Mouse (Mus musculus): ENCODE measurements at regions not wholly inside any gene's neighbourhood (a gene's known extent, or its start where the extent isn't known, plus 50 kb on each side); places are given as distances from the start of the nearest gene placed in this dataset.
"Not testable (repeated sequence)": the region's sequence is repeated elsewhere in the genome, so short reads cannot be mapped to it uniquely, and the experiment has no call there.

DNA sequence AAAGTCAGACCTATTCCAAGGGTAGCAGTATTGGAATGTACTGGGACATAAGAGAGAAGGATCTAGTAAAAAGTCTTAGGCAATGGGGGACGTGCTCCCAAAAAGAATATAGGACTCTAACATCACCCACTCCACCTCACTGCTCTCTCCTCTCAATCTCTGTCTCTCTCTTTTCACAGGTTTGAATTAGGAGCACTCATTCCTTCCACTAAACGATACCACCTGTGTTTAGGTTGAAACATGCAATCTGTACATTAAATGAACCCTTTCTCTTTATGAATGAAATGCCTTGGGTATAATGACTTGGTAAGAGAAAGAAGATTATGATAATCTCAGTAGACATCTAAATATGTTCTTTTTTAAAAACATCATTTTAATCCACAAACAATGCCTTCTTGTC is 129.4 kb downstream of the Zpld1 start:
- DNase-seq (ENCODE audit: low spot score in 2 of 2), result no peak

DNA sequence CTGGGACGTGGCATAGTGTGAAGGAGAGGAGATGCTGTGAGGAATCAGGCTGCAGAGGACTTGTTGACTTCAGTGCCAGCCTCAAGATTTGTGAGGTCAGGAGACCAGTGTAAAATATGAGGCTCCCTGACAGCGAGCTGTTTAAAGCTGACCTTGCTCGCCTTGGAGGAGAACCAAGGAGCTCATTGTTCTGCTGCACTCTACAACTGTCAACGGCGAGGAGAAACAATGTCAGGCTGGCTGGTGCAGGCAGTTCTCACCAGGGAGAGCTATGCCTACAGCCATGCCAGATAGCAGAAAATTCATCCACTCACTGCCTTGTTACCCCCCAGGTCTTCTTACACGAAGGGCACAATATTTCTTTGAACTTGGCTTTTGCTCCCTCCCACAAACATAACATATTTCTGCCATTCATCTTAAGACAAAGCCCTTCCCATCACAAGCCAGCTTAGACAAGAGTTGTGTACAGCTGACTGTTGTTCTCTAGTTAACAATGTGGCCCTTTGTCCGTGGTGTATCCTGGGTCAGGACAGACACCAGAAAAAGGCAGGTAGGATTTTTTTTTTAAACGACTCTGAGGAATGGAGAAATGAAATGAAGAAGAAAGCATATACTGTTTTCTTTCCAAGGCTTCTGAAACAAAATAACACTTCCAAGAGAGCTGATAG is 131.5 kb downstream of the Zpld1 start:
- DNase-seq (ENCODE audit: low spot score in 2 of 2), result no peak

DNA sequence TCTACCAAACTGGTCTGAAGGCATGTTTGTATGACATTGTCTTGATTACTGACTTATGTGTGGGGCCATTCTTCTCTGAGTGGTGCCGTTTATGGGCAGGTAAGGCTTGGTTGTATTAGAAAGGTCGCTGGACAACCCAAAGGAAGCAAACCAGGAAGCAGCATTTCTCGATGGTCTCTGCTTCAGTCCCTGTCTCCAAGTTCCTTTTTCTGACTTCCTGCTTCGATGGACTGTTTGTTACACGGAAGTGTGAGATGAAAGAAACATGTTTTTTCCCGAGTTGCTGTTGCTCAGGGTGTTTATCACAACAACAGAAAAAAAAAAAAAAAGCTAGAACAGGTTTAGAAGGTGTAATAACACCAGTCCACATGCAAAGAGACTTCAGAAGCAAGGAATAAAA is 134.9 kb downstream of the Zpld1 start:
- DNase-seq (ENCODE audit: low spot score in 2 of 2), result no peak

DNA sequence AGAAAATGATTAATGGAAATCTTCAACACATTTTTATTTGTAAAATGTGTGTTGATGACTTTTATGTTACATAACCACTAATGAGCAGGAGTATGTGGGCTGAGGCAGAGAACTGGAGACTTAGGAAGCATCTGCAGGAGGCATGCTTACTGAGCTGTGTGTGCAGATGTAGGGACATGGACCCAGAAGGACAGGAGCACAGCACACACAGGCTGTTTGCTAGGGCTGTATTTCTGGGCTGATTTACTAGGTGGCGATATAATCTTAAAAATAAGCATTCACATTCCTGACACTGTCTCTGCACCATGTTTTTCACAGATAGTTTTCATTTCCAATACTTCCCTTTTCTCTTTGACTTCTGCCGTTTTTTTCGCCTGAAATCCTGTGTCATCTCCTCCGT is 146.1 kb downstream of the Zpld1 start:
- DNase-seq (ENCODE audit: low spot score in 2 of 2), result peak; percentile 2 to 26

DNA sequence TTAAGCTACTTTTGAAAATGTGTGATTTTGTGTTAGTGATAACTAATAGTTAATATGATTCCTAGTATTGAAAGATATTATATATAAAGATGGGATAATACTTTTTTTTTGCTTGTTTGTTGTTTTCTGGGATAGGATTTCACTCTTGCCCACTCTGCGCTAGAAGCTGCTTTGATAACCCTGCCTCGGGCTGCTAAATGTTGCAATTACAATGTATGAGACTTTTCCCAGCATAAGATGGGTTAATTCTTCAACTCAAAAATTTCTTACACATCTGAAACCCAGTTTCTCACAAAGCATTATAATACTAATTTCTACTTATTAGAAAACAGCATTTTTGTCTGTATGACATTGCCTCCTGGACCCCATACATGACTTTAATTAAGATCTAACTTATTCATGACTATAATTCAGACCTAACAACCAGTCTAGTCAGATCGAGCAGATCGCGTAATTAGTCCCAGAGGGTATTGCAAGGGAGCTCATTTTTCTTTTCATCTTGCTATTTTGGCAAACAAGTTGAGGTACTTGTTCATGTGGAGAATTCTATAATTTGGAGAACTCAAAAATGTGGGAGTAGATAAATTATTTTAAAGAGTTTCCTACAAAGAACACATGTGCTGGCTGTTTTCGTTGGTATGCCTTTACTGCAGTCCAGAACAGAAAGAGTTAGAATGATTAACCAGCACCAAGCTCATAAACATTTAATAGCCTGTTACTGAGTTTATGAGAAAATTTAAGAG is 155.2 kb downstream of the Zpld1 start:
- DNase-seq (ENCODE audit: low spot score in 2 of 2), result no peak

DNA sequence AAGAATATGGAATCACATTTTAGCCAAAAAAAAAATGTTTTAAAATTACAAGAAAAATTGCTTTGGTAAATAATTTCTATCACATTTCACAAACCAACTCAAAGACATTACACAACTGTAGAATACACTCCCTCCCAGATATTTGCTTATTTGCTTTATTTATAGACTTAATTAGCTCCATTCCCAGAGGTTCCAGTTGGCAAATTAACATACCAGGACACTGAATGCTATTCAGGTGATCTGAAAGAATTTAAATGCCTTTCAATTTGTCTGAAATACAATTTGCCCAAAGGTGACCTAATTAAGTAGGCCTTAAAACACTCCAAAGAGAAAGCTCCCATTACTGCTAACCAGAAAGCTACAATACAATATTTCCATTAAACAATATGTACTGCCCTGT is 162.8 kb downstream of the Zpld1 start:
- no peak for DNase-seq (ENCODE audit: low spot score in 2 of 2)

DNA sequence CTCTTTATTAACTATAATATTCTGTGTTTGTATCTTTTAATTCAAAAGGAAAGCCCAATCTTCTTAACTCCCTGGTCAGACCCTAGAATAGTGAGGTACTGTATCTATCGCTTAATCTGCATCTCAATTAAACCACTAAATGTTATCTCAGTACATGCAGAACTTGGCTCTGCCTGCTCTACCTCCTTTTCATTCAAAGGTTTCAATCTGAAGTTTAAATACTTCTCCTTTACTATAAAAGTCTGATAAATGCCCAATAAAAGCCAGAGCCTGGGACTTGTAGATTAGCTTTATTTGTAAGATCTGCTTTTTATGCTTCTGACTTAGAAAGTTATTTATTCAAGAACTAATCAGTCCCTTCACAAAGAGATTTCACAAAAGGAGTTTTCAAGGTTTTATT is 200.1 kb downstream of the Zpld1 start:
- DNase-seq (ENCODE audit: low spot score in 2 of 2), result no peak

DNA sequence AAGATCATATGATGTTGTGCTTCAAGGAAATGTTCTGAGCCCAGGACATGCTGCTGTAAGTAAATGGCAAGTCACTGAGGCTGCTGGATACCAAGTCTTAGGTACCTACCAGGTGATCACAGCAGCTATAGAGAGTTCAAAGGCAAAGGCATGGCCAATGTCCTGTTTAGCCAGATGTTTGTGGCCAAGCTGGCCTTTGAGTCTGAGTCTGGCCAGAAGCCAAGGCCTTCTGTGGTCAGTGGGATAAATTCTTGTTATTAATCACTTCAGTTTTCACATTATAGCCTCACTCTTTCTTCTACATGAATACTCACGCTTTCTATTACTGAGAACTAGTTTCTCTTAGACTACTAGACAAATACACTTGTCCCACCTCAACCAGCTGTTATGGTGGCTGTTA is 210.3 kb downstream of the Zpld1 start:
- no peak for DNase-seq (ENCODE audit: low spot score in 2 of 2)

DNA sequence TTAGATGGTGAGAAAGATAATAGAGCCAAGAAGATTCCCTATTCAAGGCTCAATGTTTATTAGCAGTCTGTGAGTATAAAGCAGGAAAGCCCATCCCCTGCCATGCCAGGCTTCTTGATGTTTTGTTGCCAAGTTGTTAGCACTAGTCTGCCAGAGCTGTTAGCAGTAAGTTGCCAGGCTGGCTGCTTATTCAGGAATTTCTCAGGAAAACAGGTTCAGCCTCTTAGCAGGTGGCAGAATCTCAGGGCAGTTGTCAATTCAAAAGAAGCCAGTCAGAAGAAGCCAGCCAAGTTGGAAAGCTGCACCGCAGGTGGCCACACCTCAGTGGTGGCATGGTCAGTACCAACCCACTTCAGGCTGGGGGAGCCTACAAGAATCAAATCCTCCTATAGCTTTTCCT is 221.6 kb downstream of the Zpld1 start:
- no peak for DNase-seq (ENCODE audit: low spot score in 2 of 2)

DNA sequence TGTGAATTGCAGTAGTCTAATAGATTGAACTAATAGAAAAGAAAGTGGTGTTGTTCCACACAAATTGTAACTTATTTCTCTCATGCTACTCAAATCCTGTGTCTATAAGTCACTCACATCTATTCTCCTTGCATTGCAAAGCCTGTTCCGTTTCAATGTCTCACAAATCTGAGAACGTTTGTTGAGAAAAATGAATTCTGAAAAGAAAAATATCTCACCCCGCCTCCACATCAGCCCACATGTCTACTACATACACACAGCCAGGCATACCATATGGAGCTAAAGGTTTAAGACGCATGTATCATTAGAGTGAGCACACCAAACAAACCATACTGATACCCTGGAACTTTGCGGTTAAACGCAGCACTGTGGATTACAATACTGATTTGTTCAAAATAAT is 258.0 kb downstream of the Zpld1 start:
- DNase-seq (ENCODE audit: low spot score in 2 of 2), result peak; percentile 8 to 9

DNA sequence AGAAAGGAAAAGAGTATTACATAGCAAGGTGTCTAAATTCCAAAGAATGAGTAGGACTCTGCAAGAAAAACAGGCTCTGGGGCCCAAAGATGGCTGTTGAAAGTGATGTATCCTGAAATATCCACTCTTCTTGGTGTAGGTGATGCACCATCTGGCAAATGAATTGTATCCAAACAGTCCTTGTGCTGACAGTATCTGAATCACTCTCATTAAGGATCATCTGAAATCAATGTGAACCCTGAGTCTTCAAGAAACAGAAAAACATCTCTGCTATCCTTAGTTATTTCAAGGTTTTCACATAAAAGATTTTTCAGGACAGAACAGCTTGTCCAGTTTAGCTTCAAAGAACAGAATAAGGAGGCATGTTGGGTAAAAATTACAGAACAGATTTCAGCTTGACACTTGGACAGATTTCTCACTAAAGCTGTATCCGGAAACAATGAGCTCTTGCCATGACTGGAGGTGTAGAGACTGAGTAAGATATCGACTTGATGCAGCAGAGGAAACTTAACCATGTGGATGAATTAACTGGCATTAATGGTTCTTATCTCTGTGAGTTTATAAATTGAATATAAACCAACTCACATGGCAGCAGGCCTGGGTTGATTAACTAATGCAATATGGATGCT is 296.0 kb downstream of the Zpld1 start:
- DNase-seq (ENCODE audit: low spot score in 2 of 2), result peak; percentile 32 to 52

DNA sequence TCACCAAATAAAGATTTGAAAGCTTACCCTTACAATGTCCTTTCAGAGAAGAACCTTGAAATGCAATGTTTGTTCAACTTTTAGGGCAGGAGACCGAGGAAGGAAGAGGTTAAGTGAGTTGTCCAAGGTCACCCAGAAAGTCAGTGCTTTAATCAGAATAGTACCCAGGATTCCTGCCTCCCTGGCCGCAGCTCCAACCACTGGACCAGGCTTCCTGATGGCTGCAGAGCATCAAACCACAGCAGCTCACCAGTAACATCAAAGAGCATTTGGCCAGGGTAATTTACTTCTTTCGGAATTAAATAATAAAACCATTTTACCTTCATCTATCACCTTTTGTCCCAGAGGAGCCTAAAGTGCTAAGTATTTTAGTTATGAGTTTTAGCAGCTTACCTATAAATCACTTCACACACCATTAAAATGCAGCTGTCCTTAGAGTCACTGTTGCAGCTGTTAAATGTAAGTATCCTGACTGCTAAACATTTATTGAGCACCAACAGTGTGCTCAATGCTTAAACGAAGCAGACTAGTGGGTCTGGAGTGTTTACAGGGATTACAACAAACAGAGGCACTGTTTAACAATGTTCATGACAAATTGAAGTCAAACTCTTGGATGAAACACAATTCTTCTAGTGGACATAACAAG is 306.1 kb downstream of the Zpld1 start:
- DNase-seq (ENCODE audit: low spot score in 2 of 2), result no peak

DNA sequence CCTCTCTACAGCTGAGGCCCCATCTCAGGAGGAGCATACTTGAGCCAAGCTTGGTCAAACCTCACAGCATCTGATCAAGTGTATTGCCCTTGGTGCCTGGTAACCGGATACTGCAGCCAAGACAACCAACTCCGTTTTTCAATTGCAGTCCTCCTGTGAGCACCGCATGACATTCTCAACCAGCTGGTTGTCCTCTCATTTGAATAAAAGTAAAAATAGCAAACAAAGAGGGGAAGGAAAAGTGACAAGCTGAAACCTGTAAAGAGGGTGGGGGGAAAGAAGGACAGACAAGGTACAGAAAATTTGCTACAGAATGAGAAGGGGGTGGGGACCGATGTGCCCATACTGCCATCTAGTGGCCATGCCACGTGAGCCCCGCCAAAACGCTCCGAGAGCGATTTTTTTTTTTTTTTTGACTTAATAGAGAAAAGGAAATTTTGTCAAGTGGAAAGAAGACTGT is 314.0 kb downstream of the Zpld1 start:
- DNase-seq (ENCODE audit: low spot score in 2 of 2), result peak; percentile 28 to 37

DNA sequence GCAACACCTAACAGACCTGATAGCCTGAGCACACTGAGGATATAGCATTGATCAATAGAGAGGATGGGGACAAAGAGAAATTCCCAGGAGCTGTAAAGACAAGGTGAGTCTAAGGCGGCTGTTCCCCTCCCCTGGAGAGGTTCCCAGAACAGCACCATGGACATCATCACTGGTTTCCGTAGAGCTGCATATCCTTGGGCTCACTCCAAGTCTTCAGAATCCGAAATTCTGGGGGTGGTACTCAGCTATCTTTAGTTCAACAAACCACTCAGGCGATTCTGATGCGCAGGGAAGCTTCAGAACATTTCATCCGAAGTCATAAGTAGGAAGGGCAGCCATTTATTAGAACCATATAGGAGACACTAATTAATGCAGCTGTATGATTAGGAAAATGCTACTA is 327.4 kb downstream of the Zpld1 start:
- peak; percentile 37 to 62 for DNase-seq (ENCODE audit: low spot score in 2 of 2)

DNA sequence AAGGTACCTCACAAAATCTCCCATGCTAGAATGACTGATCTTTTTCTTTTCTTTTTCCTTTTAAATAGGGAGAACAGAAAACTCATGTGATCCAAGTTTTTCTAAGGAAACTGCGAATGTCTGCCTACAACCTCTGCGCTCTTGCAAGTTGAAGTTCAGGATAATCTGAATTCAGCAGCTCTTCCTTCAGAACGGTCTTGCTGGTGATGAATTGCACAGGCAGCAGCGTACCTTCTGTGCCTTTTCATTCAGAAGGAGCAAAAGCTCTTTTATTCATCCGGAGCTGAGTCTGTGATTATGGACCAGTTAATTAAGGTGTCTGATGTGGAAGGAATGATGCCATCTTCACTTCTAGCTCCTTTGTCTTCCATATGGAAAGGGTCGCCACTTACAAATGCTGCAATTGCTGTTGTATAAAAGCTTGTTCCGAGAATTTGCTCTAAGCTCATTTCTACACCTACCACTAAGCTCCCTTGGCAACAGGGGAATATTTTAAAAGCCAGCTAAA is 353.9 kb downstream of the Zpld1 start:
- DNase-seq (ENCODE audit: low spot score in 2 of 2), result no peak

DNA sequence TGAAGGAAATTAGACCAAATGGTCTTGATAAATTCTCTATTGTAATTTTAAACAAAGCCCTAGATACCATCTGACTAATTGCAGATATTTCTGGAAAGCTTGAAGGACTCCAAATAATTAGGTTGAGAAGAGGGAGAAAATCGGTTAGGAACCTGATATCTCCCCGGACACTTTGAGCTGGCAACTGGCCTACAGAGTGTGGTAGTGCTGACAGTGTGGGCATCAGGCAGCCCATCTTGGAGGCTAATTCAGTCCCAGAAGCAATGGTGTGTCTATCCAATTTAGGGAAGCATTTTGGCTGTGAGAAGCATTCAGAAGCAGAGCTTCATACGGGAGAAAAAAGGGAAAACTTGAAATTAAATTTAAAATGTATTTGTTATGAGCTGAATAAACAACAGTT is 369.5 kb downstream of the Zpld1 start:
- no peak for DNase-seq (ENCODE audit: low spot score in 2 of 2)

DNA sequence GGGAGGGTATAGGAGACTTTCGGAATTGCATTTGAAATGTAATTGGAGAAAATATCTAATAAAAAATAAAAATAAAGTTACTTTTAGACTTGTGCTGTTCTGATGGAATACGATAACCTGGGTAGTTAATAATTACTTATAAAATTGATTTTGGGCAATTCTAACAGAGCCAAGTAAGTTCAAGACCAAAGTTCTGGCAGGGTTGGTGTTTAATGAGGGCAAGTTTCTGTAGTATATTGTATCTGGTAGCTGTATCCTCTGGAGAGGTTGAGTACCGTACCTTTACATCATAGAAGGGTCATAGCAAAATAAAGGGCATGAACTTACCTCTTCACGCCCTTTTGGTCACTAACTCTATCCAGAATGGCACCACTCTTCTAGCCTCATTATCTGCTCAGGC is 394.9 kb downstream of the Zpld1 start:
- no peak for DNase-seq (ENCODE audit: low spot score in 2 of 2)

DNA sequence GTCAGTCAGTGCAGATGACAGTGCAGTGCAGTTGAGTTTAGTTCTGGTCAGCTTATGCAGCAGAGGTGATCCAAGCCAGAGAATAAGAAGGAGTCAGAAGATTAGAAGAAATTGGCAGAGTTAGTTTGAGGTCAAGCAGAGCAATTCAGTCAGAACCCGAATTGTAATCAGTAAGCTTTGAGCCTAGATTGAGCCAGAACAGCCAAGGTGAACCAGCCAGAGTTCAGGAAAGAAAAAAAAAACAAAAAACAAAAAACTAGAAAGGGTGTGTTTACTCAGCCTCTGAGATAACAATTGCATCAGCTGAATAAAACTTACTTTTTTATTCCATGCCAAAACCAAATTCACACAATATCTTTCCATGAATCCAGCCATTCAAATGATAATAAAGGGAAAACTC is 396.3 kb downstream of the Zpld1 start:
- no peak for DNase-seq (ENCODE audit: low spot score in 2 of 2)

DNA sequence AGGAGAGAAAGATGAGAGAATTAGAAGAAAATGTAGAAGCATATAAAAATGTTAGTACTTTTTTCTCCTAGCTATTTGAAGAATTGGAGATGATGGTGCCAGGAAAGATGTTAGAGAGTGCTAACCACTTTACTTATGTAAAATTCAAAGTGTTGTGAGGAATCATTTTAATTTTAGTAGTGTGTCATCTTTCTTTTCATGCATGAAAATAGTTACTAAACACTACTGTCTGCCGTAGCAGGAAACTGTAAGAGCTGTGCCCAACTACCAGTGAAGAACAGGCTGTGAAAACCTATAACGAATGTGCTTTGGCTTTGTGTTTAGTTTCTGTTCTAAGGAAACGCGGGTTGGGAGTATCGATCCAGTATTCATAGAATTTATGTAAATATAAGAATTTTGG is 403.1 kb downstream of the Zpld1 start:
- no peak for DNase-seq (ENCODE audit: low spot score in 2 of 2)

DNA sequence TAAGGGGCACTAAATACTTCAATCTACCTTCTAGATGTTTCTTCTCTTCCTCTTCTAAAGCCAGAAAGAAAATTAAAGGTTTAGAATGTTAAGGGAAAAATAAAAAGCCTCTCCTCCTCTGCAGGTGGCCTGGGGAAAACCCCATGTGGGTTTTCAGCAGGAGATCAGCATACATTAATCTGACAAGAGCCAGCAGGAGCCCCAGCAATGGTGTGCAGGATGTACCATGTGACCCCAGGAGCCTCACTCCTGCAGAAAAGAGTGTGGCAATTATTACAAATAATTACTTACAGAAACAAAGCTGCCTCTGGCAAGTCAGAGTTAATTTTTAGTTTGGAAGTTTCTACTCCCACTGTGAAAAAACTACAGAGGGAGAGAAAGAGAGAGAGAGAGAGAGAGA is 440.4 kb downstream of the Zpld1 start:
- DNase-seq (ENCODE audit: low spot score in 2 of 2), result no peak

DNA sequence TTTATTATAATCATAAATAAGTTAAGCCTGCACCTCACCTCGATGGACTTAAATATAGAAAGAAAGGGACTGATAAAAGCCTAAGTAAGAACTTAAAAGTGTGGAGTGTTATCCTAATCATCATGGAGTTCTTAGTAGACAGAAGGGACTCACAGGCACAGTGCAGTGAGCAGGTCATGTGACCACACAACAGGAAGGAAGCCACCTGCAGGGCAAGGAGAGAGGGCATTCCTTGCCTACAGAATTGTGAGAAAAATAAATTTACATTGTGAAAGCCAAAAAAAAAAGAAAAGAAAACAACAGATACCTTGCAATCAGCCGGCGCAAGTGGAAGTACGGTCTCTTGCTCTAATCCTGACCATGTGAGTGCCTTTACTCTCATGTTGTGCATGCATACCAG is 454.8 kb downstream of the Zpld1 start:
- not testable (repeated sequence) for DNase-seq (ENCODE audit: low spot score in 2 of 2)
